Mouse (Mus musculus): ENCODE measurements around the gene Sox13.

DNA sequence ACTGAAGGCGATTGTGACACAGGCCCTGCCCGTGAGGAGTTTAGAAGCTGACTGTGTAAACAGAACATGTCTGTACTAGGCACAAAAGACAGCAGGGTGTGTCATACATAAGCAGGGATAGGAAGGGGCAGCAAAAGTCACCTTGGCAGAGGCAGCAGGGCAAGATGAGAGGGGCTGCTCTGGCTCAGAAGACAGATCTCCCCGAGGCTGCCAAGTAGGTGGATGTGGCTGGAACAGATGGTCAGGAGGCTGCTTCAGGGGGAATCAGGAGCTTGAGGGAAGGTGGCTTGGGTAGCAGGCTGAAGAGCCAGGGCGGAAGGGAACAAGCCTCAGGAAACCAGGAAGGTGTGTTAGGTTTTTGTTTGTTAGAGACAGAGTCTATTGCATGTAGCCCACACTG, 53.8 kb downstream of the Sox13 start:
- TF ChIP-seq POLR2A (IDR thresholded peaks at IDR 0.05; ENCODE audit: low read depth, low read length) (no peak), CTCF (IDR thresholded peaks at IDR 0.05; ENCODE audit: borderline replicate concordance, insufficient read depth, low read length) (no peak)

All from embryonic fibroblast, embryonic 13.5 days (primary cell).